Comparison of ENCODE assay signal across 11 mouse cellular contexts in the genomic region with DNA sequence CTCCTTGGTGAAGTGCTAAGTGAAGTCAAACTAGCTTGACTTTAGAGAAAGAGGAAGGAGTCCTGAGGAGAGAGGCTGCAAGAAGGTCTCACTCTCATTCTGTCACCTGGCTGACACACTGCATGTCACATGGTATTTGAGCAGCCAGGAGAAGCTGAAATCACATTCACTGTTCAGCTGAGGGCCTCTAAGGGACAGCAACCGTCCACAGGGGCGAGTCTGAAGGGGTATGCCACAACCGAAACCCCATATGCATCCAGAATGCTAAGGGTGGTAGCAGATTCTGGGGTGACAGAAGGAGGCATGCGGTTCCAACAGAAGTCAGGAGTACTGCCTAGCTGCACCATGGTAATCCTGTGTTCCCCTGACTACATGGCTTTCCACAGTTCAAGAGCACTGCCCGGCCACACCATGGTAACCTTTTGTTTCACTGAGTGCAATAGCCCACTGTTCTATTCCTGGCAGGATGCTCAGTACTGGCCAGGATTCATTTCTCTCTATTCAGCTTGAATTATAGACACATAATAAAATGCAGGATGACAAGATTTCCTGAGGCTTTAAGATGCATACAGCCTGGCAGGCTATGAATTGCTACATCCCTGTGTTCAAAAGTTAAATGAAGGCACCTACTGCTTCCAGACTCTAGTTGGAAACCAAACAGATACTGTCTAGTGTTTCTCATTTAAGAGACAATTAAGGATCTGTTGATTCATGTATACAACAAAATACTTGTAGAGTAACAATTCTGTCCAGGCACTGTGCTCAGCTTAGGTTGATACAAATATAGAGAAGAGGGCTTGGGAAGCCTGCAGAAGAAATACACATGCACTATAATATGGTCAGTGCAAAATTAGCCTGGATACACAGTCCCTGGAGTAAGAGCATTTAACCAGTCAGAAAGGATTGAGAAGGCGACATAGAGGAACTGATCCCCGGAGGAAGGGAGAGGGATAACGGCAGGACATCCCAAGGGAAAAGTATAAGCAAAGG.
A peak's percentile ranks its signal among the peaks of the same experiment; 100 is the strongest.
DNase-seq lines count a peak whose midpoint lies in the region; ATAC-seq and TF ChIP-seq lines count a peak whose summit lies in the region.
"Had no signal": no experiment of that assay in that cellular context is flagged by ENCODE, and none has a peak within 500 bp of the region (broad histone marks: within the 10 kb centered on the region; RNA-seq: fewer than 3 reads in every experiment).

No protein-coding gene starts in this region.

- H3K9ac ChIP-seq in intestine, postnatal 0 days (ENCODE audit: low read depth, low read length): no peak overlapping the region
- H3K9ac ChIP-seq: embryonic facial prominence, embryonic 12.5 days; lung, embryonic 14.5 days had no signal

- 0 out of 2 replicates have a peak, but pooled peaks cover 6% of the 10 kb centered on the region for H3K4me1 ChIP-seq in hindbrain, embryonic 10.5 days (replicated peaks)
- no peaks in the 10 kb centered on the region for H3K4me1 ChIP-seq in intestine, postnatal 0 days (replicated peaks; ENCODE audit: control insufficient read depth, insufficient read depth, low read length)
- H3K4me1 ChIP-seq: embryonic facial prominence, embryonic 12.5 days had no signal

- ATAC-seq in intestine, postnatal 0 days: no peak

- H3K4me2 ChIP-seq in intestine, postnatal 0 days (replicated peaks; ENCODE audit: low read depth): no peak overlapping the region
- H3K4me2 ChIP-seq: embryonic facial prominence, embryonic 12.5 days; lung, embryonic 14.5 days had no signal

- H3K36me3 ChIP-seq in hindbrain, embryonic 10.5 days: no peaks in the 10 kb centered on the region
- no peaks in the 10 kb centered on the region for H3K36me3 ChIP-seq in intestine, postnatal 0 days (ENCODE audit: control insufficient read depth, insufficient read depth)
- H3K36me3 ChIP-seq: embryonic facial prominence, embryonic 12.5 days had no signal

- no peaks in the 10 kb centered on the region for H3K9me3 ChIP-seq in hindbrain, embryonic 10.5 days
- no peaks in the 10 kb centered on the region for H3K9me3 ChIP-seq in intestine, postnatal 0 days (ENCODE audit: control insufficient read depth)
- H3K9me3 ChIP-seq: embryonic facial prominence, embryonic 12.5 days had no signal

- H3K27ac ChIP-seq in hindbrain, embryonic 10.5 days: no peak overlapping the region
- H3K27ac ChIP-seq in intestine, postnatal 0 days (ENCODE audit: low read depth, low read length): no peak overlapping the region
- H3K27ac ChIP-seq: embryonic facial prominence, embryonic 12.5 days; stomach, postnatal 0 days had no signal

- 81% methylated on average over 8 of the region's 8 CpGs for WGBS in hindbrain, embryonic 10.5 days
- 86% methylated on average over 8 of the region's 8 CpGs for WGBS in intestine, postnatal 0 days

- no peak for TF ChIP-seq CTCF in intestine, postnatal 0 days (IDR thresholded peaks at IDR 0.05; ENCODE audit: low read depth)

- intact Hi-C loops in left cerebral cortex, postnatal 25 days (cut with DNase I): loop anchor here (2.0 kb wide), 3 partner anchors 61 to 107 kb away; no protein-coding TSS in a partner anchor
- intact Hi-C loops in left cerebral cortex, postnatal 4 days (cut with DNase I): no loop called here

- no peak overlapping the region for H3K4me3 ChIP-seq in hindbrain, embryonic 10.5 days
- H3K4me3 ChIP-seq in intestine, postnatal 0 days (ENCODE audit: low read depth, low read length): no peak overlapping the region
- H3K4me3 ChIP-seq: embryonic facial prominence, embryonic 12.5 days had no signal

- H3K27me3 ChIP-seq in hindbrain, embryonic 10.5 days (ENCODE audit: insufficient read depth, poor library complexity, severe bottlenecking): no peaks in the 10 kb centered on the region
- H3K27me3 ChIP-seq in intestine, postnatal 0 days (replicated peaks; ENCODE audit: control insufficient read depth, insufficient read depth, low read length): no peaks in the 10 kb centered on the region
- H3K27me3 ChIP-seq: embryonic facial prominence, embryonic 12.5 days had no signal

- DNase-seq in left cerebral cortex, postnatal 25 days (ENCODE audit: low spot score in 2 of 2): peak; percentile 11 to 17
- no peak for DNase-seq in left cerebral cortex, adult 18-20 months (ENCODE audit: low spot score in 2 of 2)
- peak; percentile 3 for DNase-seq in hindbrain, embryonic 10.5 days (ENCODE audit: low spot score)
- peak; percentile 58 for DNase-seq in left cerebral cortex, postnatal 4 days
- peak; percentile 13 for DNase-seq in right cerebral cortex, postnatal 25 days
- DNase-seq in heart, adult 9 months (ENCODE audit: low spot score in 2 of 2): no peak
- DNase-seq: heart, postnatal 10 days had no signal

Comparison
In these comparisons a context has a peak if more than half of its experiments do, and no peak if none do; other contexts are left out.
1. DNase-seq: peak in left cerebral cortex, postnatal 25 days (2 of 2), hindbrain, embryonic 10.5 days (single experiment), left cerebral cortex, postnatal 4 days (single experiment) and right cerebral cortex, postnatal 25 days (single experiment); none in left cerebral cortex, adult 18-20 months (0 of 2) and heart, adult 9 months (0 of 2).